Mouse (Mus musculus) left cerebral cortex, postnatal 25 days (tissue): ENCODE results near the gene Pcna. TPM values are rescaled to one million over a fixed set of nuclear protein-coding genes. Genes with fewer than 3 reads are reported as not detected.

Source experiments
- DNase-seq, 2 experiments: peaks; one replicate each; pipeline ENCODE4 v3.0.0; 2022; ENCODE audit warnings: low spot score in 2 of 2, mixed read lengths in 1 of 2
- intact Hi-C: fragments of 180-260 bp; cut with DNase I; formaldehyde crosslinking; loops from one replicate; pipeline ENCODE4 v1.15.1; 2025
- total RNA-seq, 2 experiments: library from RNA; stranded (reverse); gene quantifications; 2 replicates each; pipeline ENCODE4 v1.2.3; 2021

Gene Pcna
- total RNA-seq, 2 experiments from 2014 or later: 49.1 to 51.8 TPM

DNA sequence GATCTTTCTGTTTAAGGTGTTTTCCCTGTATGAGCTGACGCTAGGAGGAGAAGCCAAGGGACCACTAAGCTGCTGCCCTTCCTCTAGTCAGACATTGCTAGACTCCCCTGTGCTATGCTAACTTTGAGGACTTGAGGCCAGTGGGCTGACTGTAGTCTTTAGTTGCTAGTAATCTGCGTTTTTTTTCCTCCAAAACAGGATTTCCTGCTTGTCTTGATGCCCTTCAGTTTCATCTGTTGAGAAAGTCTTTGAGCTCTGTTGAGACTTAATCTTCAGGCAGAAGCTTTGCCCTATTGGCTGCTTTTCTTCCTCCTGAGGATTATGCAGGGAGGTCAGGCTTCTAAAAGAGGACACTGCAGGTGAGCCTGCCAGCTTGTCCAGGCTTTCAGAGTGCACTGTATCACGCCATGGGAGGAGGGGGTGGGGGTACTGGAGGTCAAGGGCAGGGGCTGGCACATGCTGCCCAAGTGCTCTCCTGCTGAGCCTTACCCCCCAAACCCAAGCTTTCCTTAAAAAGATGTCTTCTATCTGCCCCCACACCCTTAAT lies 26.3 kb upstream of the Pcna start:
- intact Hi-C loops: no loop called here
- DNase-seq: no peak

DNA sequence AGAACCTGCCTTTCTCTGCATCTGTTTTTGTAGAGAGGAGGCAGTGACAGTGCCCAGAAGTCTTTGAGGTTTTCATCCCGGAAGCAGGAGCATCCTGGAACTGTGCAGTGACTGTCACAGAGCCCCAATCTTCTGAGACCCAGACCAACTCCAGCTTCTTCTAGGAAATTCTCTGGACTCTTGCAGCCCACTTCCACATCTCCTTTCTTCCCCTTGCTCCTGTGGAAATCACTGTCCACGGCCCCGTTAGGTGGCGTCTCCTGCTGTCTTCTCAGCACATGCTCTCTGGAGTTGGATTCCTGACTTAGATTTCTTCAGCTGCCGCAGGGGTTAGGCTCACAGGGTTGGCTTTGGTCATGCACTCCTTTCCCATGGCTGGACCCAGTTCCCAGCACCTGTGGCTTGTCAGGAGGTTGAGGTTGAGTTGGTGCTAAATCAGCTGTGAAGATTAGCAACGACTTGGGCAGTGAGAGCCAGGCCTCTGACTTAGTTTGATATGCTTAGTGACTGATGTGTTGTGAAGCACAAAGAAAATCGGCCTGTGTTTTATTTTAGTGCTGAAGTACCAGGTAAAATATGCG lies 25.2 kb upstream of the Pcna start:
- intact Hi-C loops: no loop called here
- no peak for DNase-seq

DNA sequence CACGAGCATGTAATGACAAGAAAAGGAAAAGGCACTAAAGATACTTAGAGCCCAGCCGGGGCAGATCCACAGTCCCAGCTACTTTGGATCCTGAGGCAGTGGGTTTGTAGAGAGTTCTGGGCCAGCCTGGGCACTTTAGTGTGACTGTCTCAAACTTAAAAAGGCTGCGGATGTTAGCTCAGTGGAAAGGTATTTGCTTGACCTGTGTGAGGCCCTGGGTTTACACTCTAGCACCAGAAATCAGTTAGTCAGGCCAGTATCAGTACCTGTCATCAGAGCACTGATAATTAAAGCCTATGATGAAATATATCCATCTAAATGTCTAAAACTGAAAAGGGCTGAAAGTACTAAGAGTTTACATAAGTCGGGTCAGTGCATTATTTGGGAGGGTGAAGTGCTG lies 23.1 kb upstream of the Pcna start:
- intact Hi-C loops: no loop called here

GRCm38 (mm10) chr2:132275527-132275926 lies 22.4 kb upstream of the Pcna start:
- intact Hi-C loops: no loop called here

More for the DNA sequence above, 23.1 kb upstream of the Pcna start:
- DNase-seq: no peak

GRCm38 (mm10) chr2:132272694-132273389 lies 19.7 kb upstream of the Pcna start:
- intact Hi-C loops: no loop called here
- no peak for DNase-seq

More at GRCm38 (mm10) chr2:132275527-132275926, 22.4 kb upstream of the Pcna start:
- no peak for DNase-seq

DNA sequence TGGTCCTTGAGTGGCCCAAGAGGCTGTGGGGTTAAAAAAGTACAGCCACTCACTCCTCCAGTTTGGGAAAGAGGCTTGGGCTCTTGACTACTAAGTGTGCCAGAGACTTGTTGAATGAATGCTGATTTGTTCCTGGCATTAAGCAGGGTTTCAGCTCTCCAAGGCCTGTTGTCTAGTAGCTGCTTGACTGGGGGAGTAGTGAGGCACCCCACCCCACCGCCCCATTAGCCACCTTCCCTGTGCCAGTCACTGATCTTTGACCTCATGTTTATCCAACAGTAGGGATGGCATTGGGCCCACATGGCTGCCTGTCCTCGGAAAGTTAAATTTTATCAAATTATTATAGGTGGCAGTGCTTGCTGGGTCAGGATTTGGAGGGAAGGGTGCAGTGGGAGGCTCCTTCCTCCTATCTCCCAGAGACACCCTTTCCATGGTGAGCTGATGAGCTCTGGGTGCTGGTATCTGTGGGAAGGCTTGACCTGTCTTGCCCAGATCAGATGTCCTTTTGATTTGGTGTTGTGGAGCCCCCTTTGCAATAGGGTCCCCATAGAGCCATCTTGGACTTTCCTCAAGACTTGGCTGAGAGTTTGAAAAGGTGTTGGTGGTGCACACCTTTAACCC lies 17.3 kb upstream of the Pcna start:
- intact Hi-C loops: no loop called here
- DNase-seq: no peak

- intact Hi-C loops: no loop called here
- DNase-seq: no peak
These were observed 16.1 kb upstream of the Pcna start for GRCm38 (mm10) chr2:132269217-132269616.

DNA sequence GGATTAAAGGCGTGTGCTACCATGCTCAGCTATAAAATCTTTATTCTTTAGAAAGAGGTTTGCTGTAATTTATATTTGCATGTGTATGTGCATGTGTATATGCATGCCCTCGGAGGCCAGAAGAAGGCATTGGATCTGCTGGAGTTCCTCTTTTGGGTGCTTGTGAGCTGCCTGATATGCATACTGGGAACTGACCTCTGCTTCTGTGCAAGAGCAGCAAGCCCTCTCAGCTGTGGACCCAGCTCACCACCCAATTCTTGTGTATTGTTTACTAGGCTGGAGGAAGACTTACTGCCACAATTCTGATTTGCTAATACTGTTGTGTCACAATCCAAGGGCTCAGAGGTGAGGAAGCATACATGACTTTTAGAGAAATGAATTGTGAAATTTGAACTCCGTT lies 13.0 kb upstream of the Pcna start:
- no peak for DNase-seq
- intact Hi-C loops: no loop called here

DNA sequence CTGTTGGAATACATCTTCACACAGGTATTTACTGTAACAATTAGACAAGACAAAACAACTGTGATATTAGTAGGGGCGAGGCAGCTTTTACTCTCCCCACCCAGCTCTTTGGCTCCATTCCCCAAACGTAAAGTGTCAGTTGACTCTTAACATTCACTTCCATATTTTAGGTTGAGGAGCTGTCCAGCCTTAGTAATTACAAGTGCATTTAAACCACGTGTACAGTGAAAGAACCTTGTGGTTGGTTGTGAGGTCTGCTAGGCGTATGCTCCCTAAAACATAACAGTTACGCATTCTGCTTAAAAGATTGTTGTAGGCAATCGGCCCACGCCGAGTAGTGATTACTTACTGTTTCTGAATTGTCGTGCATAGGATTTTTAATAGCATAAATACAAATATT lies 12.1 kb upstream of the Pcna start:
- no peak for DNase-seq
- intact Hi-C loops: no loop called here

DNA sequence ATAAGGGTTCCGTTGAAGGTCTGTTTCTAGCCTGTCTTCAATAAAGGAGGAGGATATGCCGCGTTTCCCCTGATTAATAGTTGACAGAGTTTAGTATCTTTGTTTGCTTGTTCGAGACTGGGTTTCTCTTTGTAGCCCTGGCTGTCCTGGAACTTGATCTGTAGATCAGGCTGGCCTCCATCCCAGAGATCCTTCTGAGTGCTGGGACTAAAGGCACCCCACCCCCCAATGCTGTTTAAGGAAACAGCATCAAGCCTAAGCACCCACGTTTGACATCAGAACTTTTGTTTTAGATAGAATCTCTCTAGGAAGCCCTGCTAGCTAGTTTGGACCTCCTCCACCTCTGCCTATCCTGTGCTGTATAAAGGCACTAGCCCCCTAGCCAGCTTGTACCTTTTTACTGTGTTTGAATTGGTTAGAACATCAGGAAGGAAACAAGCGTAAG lies 11.2 kb upstream of the Pcna start:
- DNase-seq: peak in 1 of 2 experiments; percentile 51
- intact Hi-C loops: loop anchor here (5.0 kb wide), 2 partner anchors 38 to 223 kb away; no protein-coding TSS in a partner anchor

DNA sequence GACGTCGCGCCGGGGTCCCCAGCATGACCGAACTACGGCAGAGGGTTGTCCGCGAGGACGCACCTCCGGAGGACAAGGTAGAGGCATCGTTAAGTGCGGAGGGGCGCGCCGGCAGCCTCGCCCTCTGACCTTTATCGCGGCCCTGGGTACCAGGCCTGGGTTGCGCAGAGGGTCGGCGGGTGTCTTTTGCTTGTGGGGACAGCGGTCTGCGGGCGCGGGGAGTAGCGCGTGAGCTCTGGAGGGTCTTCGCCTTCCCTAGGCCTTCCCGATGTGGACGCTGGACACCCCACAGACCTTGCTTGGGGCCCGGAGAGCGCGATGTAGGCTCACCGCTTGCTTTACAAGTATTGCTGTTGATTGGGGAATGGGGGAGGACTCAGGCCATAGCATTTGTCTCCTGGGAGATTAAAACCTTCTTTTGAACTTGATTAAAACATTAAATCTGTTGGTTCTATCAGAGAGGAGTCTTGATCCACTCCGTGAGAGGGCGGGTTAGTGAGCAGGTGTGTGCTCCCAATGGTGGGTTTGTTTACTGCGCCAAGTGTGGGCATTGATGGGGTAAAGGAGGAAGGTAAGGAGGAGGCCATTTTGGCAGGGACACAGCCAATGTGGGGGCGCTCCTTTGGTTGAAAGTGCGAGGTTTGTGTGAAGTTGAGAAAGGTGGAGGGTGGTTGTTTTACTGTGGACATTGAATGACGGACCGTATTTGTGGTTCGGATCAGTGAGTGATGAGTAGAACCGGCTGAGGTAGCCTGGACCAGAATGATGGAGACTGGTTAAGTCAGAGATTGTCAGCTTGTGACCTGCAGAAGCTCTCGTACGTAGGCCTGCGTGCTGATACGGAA lies 10.5 kb upstream of the Pcna start:
- DNase-seq: peak; percentile 48 to 62
- intact Hi-C loops: loop anchor here (5.0 kb wide), 2 partner anchors 39 to 224 kb away; no protein-coding TSS in a partner anchor

GRCm38 (mm10) chr2:132262879-132263398 lies 9.8 kb upstream of the Pcna start, which contains the start of gene Cds2:
Gene Cds2 (plus strand): TSS chr2:132263148.
- peak; percentile 98 to 100 for DNase-seq
- intact Hi-C loops: loop anchor here (5.0 kb wide), 2 partner anchors 39 to 224 kb away; no protein-coding TSS in a partner anchor

GRCm38 (mm10) chr2:132262175-132262574 lies 9.1 kb upstream of the Pcna start:
- DNase-seq: no peak

DNA sequence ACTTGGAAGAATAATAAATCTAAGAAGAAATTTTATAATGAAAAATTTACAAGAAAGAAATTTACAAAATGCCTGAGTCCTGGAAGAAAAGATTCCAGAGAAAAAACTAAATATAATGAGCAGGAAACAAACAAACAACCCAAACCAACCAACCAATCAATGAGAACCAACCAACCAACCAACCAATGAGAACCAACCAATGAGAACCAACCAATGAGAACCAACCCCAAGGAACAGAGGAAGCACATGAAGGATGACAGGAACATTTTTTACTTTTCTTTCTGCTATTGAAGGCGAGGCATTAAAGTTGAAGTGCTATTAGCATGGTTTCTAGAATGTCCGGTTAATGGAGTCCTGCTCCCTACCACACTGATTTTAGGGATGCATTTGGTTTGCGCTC lies 7.5 kb upstream of the Pcna start:
- intact Hi-C loops: loop anchor here (5.0 kb wide), 2 partner anchors 42 to 227 kb away; no protein-coding TSS in a partner anchor
- DNase-seq: no peak

More at GRCm38 (mm10) chr2:132262175-132262574, 9.1 kb upstream of the Pcna start:
- intact Hi-C loops: loop anchor here (5.0 kb wide), 2 partner anchors 40 to 225 kb away; no protein-coding TSS in a partner anchor

- DNase-seq: peak in 1 of 2 experiments; percentile 62
- intact Hi-C loops: no loop called here
These were observed 4.4 kb upstream of the Pcna start for GRCm38 (mm10) chr2:132257350-132258068.

DNA sequence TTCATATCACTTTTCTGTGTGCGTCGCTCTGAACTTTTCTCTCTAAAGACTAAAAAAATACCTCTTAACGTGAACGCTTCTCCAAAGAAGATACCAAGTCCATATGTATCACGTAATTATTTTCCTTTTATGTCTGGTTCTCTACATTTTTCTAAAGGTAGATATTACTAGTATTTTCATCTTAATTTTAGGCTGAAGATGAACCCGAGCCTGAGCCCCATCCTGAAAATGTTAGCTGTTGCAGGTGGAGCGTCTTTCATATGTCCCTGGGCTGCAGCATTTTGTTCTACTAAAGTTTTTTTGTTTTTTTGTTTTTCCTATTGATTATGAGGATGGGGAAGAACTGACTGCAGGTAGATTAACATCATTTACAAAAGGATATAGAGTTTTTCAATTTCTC lies 489 bp upstream of the Pcna start:
- DNase-seq: no peak

DNA sequence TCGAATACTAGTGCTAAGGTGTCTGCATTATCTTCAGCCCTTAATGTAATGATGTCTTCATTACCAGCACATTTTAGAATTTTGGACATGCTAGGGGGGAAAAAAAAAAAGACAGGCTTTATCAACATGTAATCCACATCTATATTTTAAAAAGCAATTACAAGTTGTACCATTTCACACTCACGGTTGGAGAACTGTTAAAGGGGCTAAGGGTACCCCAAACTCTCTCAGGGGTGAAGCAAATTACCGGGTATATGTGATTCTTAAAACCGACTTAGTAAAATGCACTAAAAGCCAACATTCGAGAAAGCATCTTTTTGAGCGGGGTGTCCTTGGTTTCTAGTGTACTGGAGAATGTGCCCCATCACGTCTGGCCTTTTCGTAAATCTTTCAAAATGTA lies 1.2 kb downstream of the Pcna start:
- intact Hi-C loops: no loop called here
- no peak for DNase-seq

More for the DNA sequence above, 489 bp upstream of the Pcna start:
- intact Hi-C loops: no loop called here

- DNase-seq: peak; percentile 97
- intact Hi-C loops: loop anchor here (5.0 kb wide), 1 partner anchor 425 kb away; no protein-coding TSS in a partner anchor
These were observed 5.4 kb downstream of the Pcna start, which contains the start of gene Tmem230 for GRCm38 (mm10) chr2:132247539-132248313. Gene Tmem230 (minus strand): TSS chr2:132247807.
